Mouse (Mus musculus): ENCODE results near the gene Sgta. TPM values are rescaled to one million over a fixed set of nuclear protein-coding genes. Genes with fewer than 3 reads are reported as not detected.

The Sgta gene
- polyA plus RNA-seq, 1 experiment from 2014 or later: 171 TPM

DNA sequence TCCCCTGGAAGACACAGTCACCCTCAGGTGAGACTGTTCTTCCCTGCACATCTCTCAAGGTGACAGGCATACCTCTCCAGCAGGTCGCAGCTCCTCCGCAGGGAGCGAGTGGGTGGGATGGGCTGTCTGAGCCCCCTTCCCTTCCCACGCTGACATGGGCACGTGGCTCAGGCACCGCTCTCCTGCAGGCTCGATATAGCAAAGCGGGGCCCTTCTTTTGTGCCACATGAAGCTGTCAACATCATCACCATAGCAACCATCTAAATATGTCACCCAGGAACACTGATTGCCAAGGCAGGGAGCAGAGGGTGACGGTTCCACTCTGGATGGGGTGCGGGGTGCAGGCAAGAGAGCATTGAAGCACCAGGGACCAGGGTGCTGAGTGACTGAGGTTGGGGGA, 58.8 kb downstream of the Sgta start:
- DNase-seq (ENCODE audit: low spot score): no peak
- no peak overlapping the region for H3K4me3 ChIP-seq (ENCODE audit: low read depth, low read length)

DNA sequence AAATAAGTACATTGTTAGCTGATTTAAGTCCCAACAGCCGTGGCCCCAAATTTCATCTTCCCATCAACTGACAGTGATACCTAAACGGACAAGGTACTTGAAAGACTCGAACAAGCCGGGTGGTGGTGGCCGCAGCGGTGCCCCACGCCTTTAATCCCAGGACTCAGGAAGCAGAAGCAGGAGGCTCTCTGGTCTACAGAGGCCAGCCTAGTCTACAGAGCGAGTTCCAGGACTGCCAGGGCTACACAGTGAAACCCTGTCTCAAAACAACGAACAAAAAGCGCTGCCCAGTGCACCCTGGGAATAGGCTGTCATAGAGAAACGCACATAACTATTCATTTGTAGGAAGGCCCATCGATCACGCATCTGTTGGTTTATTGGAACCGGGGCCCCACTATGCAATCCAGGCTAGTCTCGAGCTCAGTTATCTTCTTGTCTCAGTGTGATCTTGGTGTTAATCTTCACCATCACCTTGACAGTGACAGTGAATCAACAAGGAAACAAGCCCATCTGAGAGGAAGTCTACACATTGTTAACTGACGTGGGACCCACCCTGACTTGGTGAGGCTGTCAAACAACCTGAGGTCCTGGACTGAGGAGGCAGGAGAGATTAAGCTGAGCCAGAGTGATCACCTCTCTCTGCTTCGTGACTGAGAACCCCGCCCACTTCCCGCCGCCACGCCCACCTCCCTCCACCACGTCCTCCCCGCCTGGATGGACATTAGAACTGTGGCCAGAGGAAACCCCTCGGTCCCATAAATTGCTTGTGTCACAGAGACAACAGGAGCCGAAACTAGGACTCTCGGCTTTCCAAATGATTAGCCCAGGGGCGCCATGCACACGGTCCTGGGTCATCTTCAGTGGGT, 59.6 kb downstream of the Sgta start:
- Histone ChIP-seq H3K27me3 (replicated peaks; ENCODE audit: control insufficient read depth, insufficient read depth, low read length) (no peaks in the 10 kb centered on the region), H3K9me3 (ENCODE audit: control insufficient read depth, low read length) (no peaks in the 10 kb centered on the region), H3K4me3 (ENCODE audit: low read depth, low read length) (no peak overlapping the region), H3K4me2 (ENCODE audit: low read length) (no peak overlapping the region), H3K36me3 (ENCODE audit: control insufficient read depth, insufficient read depth, low read length) (no peaks in the 10 kb centered on the region), H3K9ac (ENCODE audit: low read length) (no peak overlapping the region), H3K4me1 (replicated peaks; ENCODE audit: control insufficient read depth, insufficient read depth, low read length) (no peaks in the 10 kb centered on the region; the same call in 1 of the 2 replicates), H3K27ac (ENCODE audit: low read depth) (no peak overlapping the region)
- no peak; the same call in 1 of the 2 replicates for ATAC-seq (replicated peaks; ENCODE audit: low FRiP score, low TSS enrichment, low read depth)
- 44% methylated on average over 28 of the region's 28 CpGs for WGBS
- no peak for DNase-seq (ENCODE audit: low spot score)

More for the DNA sequence above, 58.8 kb downstream of the Sgta start:
- no peak for ATAC-seq (replicated peaks; ENCODE audit: low FRiP score, low TSS enrichment, low read depth)
- Histone ChIP-seq H3K36me3 (ENCODE audit: control insufficient read depth, insufficient read depth, low read length) (no peaks in the 10 kb centered on the region), H3K9ac (ENCODE audit: low read length) (no peak overlapping the region), H3K27me3 (replicated peaks; ENCODE audit: control insufficient read depth, insufficient read depth, low read length) (no peaks in the 10 kb centered on the region), H3K4me2 (ENCODE audit: low read length) (no peak overlapping the region), H3K9me3 (ENCODE audit: control insufficient read depth, low read length) (no peaks in the 10 kb centered on the region), H3K27ac (ENCODE audit: low read depth) (no peak overlapping the region), H3K4me1 (replicated peaks; ENCODE audit: control insufficient read depth, insufficient read depth, low read length) (no peaks in the 10 kb centered on the region; the same call in 1 of the 2 replicates)
- 63% methylated on average over 10 of the region's 10 CpGs for WGBS

DNA sequence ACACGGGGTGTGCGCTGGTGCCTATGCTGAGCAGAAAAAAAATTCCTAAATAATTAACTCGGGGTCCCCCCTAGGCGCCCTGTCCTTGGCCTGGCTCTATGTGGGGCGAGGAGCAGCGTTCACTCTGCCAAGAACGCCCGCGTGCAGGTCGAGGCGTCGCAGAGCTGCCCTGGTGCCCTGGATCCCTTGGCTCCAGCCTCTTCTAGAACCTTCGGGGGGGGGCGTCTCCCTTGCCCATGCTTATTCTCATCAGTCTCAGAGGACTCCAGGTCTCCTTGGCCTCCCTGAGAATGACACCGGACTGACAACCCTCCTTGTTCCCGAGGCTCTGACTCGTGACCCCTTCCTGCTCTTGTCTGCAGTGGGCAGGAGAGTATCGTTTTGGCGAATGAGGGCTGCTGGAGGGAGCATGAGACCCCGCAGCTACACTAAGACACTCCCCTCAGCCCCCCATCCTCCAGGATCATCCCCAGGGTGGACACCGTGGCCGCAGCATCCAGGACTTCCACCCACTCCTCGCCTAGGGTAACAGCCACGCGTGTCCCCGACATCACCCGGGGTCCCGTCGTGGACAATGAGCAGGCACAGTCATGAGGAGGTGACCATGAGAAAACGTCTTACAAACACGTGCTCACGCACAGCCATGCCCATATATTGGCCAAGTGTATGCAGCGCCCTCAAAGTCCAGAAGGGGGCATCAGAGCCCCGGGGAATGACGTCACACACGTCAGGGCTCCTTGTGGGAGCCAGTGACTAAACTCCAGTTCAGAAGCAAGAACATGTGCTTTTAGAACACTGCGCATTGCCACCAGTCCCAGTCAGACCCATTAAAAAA, 60.4 kb downstream of the Sgta start:
- WGBS: 28% methylated on average over 37 of the region's 37 CpGs
- peak; percentile 94 for DNase-seq (ENCODE audit: low spot score)
- H3K27ac ChIP-seq (ENCODE audit: low read depth): no peak overlapping the region
- no peaks in the 10 kb centered on the region; the same call in 1 of the 2 replicates for H3K4me1 ChIP-seq (replicated peaks; ENCODE audit: control insufficient read depth, insufficient read depth, low read length)
- 0 out of 2 replicates have a peak overlapping the region, but pooled peaks have one; percentile 18 for H3K4me2 ChIP-seq (ENCODE audit: low read length)
- ATAC-seq (replicated peaks; ENCODE audit: low FRiP score, low TSS enrichment, low read depth): peak; percentile 68
- no peak overlapping the region for H3K9ac ChIP-seq (ENCODE audit: low read length)
- no peak overlapping the region for H3K4me3 ChIP-seq (ENCODE audit: low read depth, low read length)
- H3K27me3 ChIP-seq (replicated peaks; ENCODE audit: control insufficient read depth, insufficient read depth, low read length): no peaks in the 10 kb centered on the region
- no peaks in the 10 kb centered on the region for H3K36me3 ChIP-seq (ENCODE audit: control insufficient read depth, insufficient read depth, low read length)
- H3K9me3 ChIP-seq (ENCODE audit: control insufficient read depth, low read length): no peaks in the 10 kb centered on the region

DNA sequence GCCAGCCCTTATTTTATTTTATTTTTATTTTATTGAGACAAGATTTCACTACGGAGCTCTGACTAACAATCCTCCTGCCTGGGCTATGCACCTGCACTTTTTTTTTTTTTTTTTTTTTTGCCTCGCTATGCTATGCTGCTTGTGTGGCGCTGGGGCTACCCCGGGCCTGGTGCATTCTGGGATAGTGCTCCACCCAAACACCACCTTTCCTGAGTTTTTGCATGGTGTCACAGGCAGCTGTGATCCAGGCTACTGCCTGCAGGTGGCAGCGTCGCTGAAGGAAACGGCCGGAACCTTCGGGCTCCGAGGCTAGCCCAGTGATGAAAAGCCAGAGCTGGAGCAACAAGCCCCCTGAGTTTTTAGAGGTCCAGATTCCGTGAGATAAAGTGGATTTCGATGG, 61.2 kb downstream of the Sgta start:
- DNase-seq (ENCODE audit: low spot score): peak; percentile 74
- Histone ChIP-seq H3K4me2 (ENCODE audit: low read length) (no peak overlapping the region), H3K27me3 (replicated peaks; ENCODE audit: control insufficient read depth, insufficient read depth, low read length) (no peaks in the 10 kb centered on the region), H3K4me3 (ENCODE audit: low read depth, low read length) (no peak overlapping the region), H3K9me3 (ENCODE audit: control insufficient read depth, low read length) (no peaks in the 10 kb centered on the region), H3K4me1 (replicated peaks; ENCODE audit: control insufficient read depth, insufficient read depth, low read length) (no peaks in the 10 kb centered on the region; the same call in 1 of the 2 replicates), H3K9ac (ENCODE audit: low read length) (no peak overlapping the region), H3K36me3 (ENCODE audit: control insufficient read depth, insufficient read depth, low read length) (no peaks in the 10 kb centered on the region), H3K27ac (ENCODE audit: low read depth) (no peak overlapping the region)
- 13% methylated on average over 12 of the region's 12 CpGs for WGBS
- ATAC-seq (replicated peaks; ENCODE audit: low FRiP score, low TSS enrichment, low read depth): no peak; the same call in 1 of the 2 replicates

DNA sequence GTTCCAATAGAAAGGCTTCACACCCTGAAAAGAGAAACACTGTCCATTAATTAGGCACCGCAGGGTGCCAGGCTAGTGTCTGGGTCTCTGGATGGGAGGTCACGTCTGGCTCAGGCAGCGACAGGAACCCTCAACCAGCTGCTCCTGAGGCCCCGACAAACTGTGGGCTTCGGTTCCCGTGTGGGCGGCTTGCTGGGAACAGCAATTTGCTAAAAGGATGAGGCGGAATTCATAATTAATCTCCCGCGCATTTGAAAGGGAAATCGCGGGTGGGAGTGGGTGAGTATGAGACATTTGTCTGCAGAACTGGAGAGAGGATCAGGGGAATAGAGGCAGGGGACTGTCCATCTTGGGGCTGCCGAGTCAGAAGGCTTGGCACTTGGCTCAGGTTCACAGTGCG, 62.0 kb downstream of the Sgta start:
- H3K9me3 ChIP-seq (ENCODE audit: control insufficient read depth, low read length): no peaks in the 10 kb centered on the region
- DNase-seq (ENCODE audit: low spot score): no peak
- no peak for ATAC-seq (replicated peaks; ENCODE audit: low FRiP score, low TSS enrichment, low read depth)
- H3K27ac ChIP-seq (ENCODE audit: low read depth): no peak overlapping the region
- H3K36me3 ChIP-seq (ENCODE audit: control insufficient read depth, insufficient read depth, low read length): no peaks in the 10 kb centered on the region
- no peak overlapping the region for H3K4me3 ChIP-seq (ENCODE audit: low read depth, low read length)
- H3K4me1 ChIP-seq (replicated peaks; ENCODE audit: control insufficient read depth, insufficient read depth, low read length): no peaks in the 10 kb centered on the region; the same call in 1 of the 2 replicates
- no peak overlapping the region for H3K4me2 ChIP-seq (ENCODE audit: low read length)
- H3K9ac ChIP-seq (ENCODE audit: low read length): no peak overlapping the region
- 45% methylated on average over 14 of the region's 14 CpGs for WGBS
- no peaks in the 10 kb centered on the region for H3K27me3 ChIP-seq (replicated peaks; ENCODE audit: control insufficient read depth, insufficient read depth, low read length)

DNA sequence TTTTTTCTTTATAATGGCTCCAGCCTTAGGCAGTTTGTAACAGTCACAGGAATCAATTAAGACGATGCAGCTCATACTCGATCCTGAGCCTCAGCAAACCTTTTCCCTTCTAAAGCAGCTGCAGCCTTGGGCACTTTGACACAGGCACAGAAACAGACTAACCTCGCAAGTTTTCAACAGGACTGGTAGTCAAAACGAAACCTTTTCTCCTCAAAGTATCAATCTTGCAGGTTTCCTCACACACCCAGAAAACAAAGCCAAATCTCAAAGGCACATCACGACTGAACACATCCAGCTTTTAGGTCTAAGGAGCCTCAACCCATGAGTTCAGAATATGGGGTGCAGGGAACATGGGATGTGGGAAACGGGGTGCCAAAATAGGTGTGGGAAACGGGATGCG, 62.6 kb downstream of the Sgta start:
- H3K9ac ChIP-seq (ENCODE audit: low read length): no peak overlapping the region
- no peaks in the 10 kb centered on the region for H3K27me3 ChIP-seq (replicated peaks; ENCODE audit: control insufficient read depth, insufficient read depth, low read length)
- no peaks in the 10 kb centered on the region; the same call in 1 of the 2 replicates for H3K4me1 ChIP-seq (replicated peaks; ENCODE audit: control insufficient read depth, insufficient read depth, low read length)
- DNase-seq (ENCODE audit: low spot score): no peak
- no peak overlapping the region for H3K27ac ChIP-seq (ENCODE audit: low read depth)
- no peak overlapping the region for H3K4me3 ChIP-seq (ENCODE audit: low read depth, low read length)
- H3K36me3 ChIP-seq (ENCODE audit: control insufficient read depth, insufficient read depth, low read length): no peaks in the 10 kb centered on the region
- no peaks in the 10 kb centered on the region for H3K9me3 ChIP-seq (ENCODE audit: control insufficient read depth, low read length)
- ATAC-seq (replicated peaks; ENCODE audit: low FRiP score, low TSS enrichment, low read depth): no peak
- no peak overlapping the region for H3K4me2 ChIP-seq (ENCODE audit: low read length)
- WGBS: 81% methylated on average over 8 of the region's 8 CpGs

DNA sequence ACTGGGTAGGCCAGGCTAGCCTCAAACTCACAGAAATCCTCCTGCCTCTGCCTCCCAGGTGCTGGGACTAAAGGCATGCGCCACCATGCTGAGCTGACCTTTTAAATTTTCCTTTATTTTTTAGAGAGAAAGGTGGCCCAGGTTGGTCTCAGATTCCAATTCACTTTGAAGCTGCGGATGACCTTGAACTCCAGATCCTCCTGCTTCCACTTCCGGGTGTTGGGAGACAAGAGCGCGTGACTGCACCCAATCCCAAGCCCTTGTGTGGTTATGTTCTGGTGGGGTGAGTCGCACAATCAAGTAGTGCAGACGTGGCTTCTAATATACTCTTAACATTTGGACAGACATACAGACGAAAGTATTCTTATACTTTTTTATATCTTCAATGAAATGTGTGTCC, 63.5 kb downstream of the Sgta start:
- Histone ChIP-seq H3K4me3 (ENCODE audit: low read depth, low read length) (no peak overlapping the region), H3K27ac (ENCODE audit: low read depth) (no peak overlapping the region), H3K9ac (ENCODE audit: low read length) (no peak overlapping the region), H3K9me3 (ENCODE audit: control insufficient read depth, low read length) (no peaks in the 10 kb centered on the region), H3K4me2 (ENCODE audit: low read length) (no peak overlapping the region), H3K4me1 (replicated peaks; ENCODE audit: control insufficient read depth, insufficient read depth, low read length) (no peaks in the 10 kb centered on the region; the same call in 1 of the 2 replicates), H3K27me3 (replicated peaks; ENCODE audit: control insufficient read depth, insufficient read depth, low read length) (no peaks in the 10 kb centered on the region), H3K36me3 (ENCODE audit: control insufficient read depth, insufficient read depth, low read length) (no peaks in the 10 kb centered on the region)
- 93% methylated on average over 8 of the region's 8 CpGs for WGBS
- ATAC-seq (replicated peaks; ENCODE audit: low FRiP score, low TSS enrichment, low read depth): no peak
- no peak for DNase-seq (ENCODE audit: low spot score)

DNA sequence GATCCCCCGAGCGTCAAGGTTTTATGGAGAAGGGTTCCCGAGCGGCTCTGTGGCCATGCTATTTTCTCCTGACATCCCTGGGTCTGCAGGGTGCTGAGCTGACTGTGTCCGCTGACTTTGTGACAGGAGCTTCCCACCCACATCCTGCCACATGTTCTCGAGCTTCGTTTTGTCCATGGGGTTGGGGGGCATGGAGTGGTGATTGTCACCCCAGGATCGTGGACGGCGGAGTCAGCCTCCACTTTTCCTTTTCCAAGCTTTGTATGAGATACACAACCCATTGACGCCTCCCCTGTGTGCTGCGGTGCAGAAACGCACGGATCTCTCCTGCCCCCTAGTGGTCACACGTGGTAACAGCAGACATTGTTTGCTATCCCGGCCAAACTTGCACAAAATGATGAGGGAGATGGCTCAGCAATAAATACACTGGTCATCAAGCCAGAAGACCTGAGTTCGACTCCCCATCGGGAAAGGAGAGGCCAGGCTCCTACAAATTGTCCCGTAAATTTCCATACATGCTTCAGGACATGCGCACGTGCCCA, 64.8 kb downstream of the Sgta start:
- no peak for ATAC-seq (replicated peaks; ENCODE audit: low FRiP score, low TSS enrichment, low read depth)
- Histone ChIP-seq H3K9ac (ENCODE audit: low read length) (no peak overlapping the region), H3K4me3 (ENCODE audit: low read depth, low read length) (no peak overlapping the region), H3K9me3 (ENCODE audit: control insufficient read depth, low read length) (no peaks in the 10 kb centered on the region), H3K27me3 (replicated peaks; ENCODE audit: control insufficient read depth, insufficient read depth, low read length) (no peaks in the 10 kb centered on the region), H3K36me3 (ENCODE audit: control insufficient read depth, insufficient read depth, low read length) (no peaks in the 10 kb centered on the region), H3K4me1 (replicated peaks; ENCODE audit: control insufficient read depth, insufficient read depth, low read length) (no peaks in the 10 kb centered on the region; the same call in 1 of the 2 replicates), H3K4me2 (ENCODE audit: low read length) (no peak overlapping the region), H3K27ac (ENCODE audit: low read depth) (no peak overlapping the region)
- peak; percentile 91 for DNase-seq (ENCODE audit: low spot score)
- 12% methylated on average over 21 of the region's 21 CpGs for WGBS

Data from intestine, embryonic 14.5 days (tissue).